21 mouse cellular contexts compared by ENCODE assay signal in genomic region chr11:46882456-46882855, GRCm38 (mm10).
DNase-seq lines count a peak whose midpoint lies in the region; ATAC-seq and TF ChIP-seq lines count a peak whose summit lies in the region.
"Had no signal": no experiment of that assay in that cellular context is flagged by ENCODE, and none has a peak within 500 bp of the region (broad histone marks: within the 10 kb centered on the region; RNA-seq: fewer than 3 reads in every experiment).

No protein-coding gene starts in this region.

- no peaks in the 10 kb centered on the region for H3K4me1 ChIP-seq in cerebellum, adult 2 months (ENCODE audit: control insufficient read depth, insufficient read depth, low read length)
- no peaks in the 10 kb centered on the region for H3K4me1 ChIP-seq in heart, embryonic 11.5 days (ENCODE audit: control insufficient read depth, insufficient read depth, low read length)

- no peak overlapping the region for H3K27ac ChIP-seq in cerebellum, adult 2 months (ENCODE audit: insufficient read depth, low read length)
- no peak overlapping the region for H3K27ac ChIP-seq in heart, embryonic 11.5 days (ENCODE audit: low read depth, low read length)

- TF ChIP-seq POLR2A in cerebellum, adult 2 months (IDR thresholded peaks at IDR 0.05; ENCODE audit: borderline replicate concordance, insufficient read depth, low read length) = no peak

- H3K4me3 ChIP-seq in cerebellum, adult 2 months (replicated peaks; ENCODE audit: insufficient read depth, low read depth, low read length) = no peak overlapping the region
- no peak overlapping the region for H3K4me3 ChIP-seq in heart, embryonic 11.5 days (ENCODE audit: low read depth, low read length)

- H3K27me3 ChIP-seq in cerebellum, adult 2 months (ENCODE audit: control insufficient read depth, insufficient read depth, low read length) = no peaks in the 10 kb centered on the region
- no peaks in the 10 kb centered on the region for H3K27me3 ChIP-seq in heart, embryonic 11.5 days (ENCODE audit: control insufficient read depth, insufficient read depth, low read length)
- H3K27me3 ChIP-seq: CH12.LX had no signal

- H3K4me2 ChIP-seq in heart, embryonic 11.5 days = no peak overlapping the region

- no peak for TF ChIP-seq CTCF in cerebellum, adult 2 months (IDR thresholded peaks at IDR 0.05; ENCODE audit: borderline replicate concordance, insufficient read depth, low read depth, low read length)

- 31% methylated on average over 2 of the region's 2 CpGs for WGBS in cerebellum, adult 2 months
- 63% methylated on average over 2 of the region's 2 CpGs for WGBS in heart, embryonic 11.5 days (ENCODE audit: insufficient replicate concordance)

- no peak overlapping the region for H3K9ac ChIP-seq in heart, embryonic 11.5 days (ENCODE audit: low read depth, low read length)

- peak; percentile 65 to 69 for DNase-seq in cerebellum, postnatal 10 days
- DNase-seq in cerebellum, adult 11 months = no peak
- peak; percentile 64 for DNase-seq in cerebellum, postnatal 14 days
- DNase-seq in cerebellum, adult 2 months = no peak
- DNase-seq in heart, adult 11 months = peak; percentile 23
- DNase-seq: adrenal gland, adult 2 months; adrenal gland, adult 8-10 months; adrenal gland, postnatal 10 days; adrenal gland, postnatal 14 days; adrenal gland, postnatal 25 days; adrenal gland, postnatal 36 days; B cell, adult 2 months; cerebellum, adult 11-12 months; cerebellum, adult 18-20 months; cerebellum, adult 8-10 months had no signal

- no peaks in the 10 kb centered on the region for H3K36me3 ChIP-seq in heart, embryonic 11.5 days (ENCODE audit: control insufficient read depth, insufficient read depth, low read length)
- H3K36me3 ChIP-seq: G1E had no signal

- H3K9me3 ChIP-seq in heart, embryonic 11.5 days (replicated peaks; ENCODE audit: control insufficient read depth, low read length) = no peaks in the 10 kb centered on the region
- H3K9me3 ChIP-seq: G1E had no signal

- ATAC-seq in heart, embryonic 11.5 days (replicated peaks; ENCODE audit: insufficient number of reproducible peaks, low FRiP score, low TSS enrichment) = no peak
- ATAC-seq: activated CD4-positive, CD25-positive, alpha-beta regulatory T cell, adult 4 months; CD4-positive, CD25-positive, alpha-beta regulatory T cell, adult 4 months; Patski had no signal

Comparison
In these comparisons a context has a peak if more than half of its experiments do, and no peak if none do; other contexts are left out.
1. DNase-seq: peak in cerebellum, postnatal 10 days (2 of 2), cerebellum, postnatal 14 days (2 of 2) and heart, adult 11 months (single experiment); none in cerebellum, adult 11 months (single experiment) and cerebellum, adult 2 months (0 of 2).